Mouse (Mus musculus): ENCODE data around the gene Ier5l.

Gene Ier5l

GRCm38 (mm10) chr2:30441518-30442497 lies 32.2 kb downstream of the Ier5l start:
- peak; percentile 88 to 90 for DNase-seq (ENCODE audit: low spot score in 2 of 2)

GRCm38 (mm10) chr2:30440701-30441517 lies 33.1 kb downstream of the Ier5l start:
- peak; percentile 82 for DNase-seq (ENCODE audit: low spot score in 2 of 2)

DNA sequence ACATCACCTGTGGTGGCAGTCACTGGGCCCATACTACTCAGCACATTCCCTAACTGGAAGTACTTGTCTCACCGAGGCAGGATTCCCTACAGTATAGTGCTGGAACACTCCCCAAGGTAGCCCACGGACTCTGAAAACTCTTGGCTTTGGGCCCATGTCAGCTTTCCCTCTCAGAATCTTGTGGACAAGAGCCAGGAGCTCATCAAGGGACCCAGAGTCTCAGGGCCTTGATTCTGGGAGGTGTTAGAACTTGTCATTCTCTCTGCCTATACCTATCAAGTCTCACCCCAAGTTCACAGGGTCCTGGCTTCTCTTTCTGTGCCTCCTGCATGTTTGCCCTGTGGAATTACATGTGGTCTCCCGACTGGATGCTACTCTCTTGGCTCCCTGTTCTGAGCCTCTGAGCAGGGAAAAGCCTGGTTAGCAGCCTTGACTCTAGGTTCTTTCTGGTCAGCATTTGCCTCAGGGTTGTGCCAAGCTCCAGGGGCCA lies 33.8 kb downstream of the Ier5l start:
- no peak for DNase-seq (ENCODE audit: low spot score in 2 of 2)

- DNase-seq (ENCODE audit: low spot score in 2 of 2), result no peak
Measured at GRCm38 (mm10) chr2:30439631-30440030, 34.4 kb downstream of the Ier5l start.

- no peak for DNase-seq (ENCODE audit: low spot score in 2 of 2)
Measured at GRCm38 (mm10) chr2:30437791-30438190, 36.2 kb downstream of the Ier5l start.

DNA sequence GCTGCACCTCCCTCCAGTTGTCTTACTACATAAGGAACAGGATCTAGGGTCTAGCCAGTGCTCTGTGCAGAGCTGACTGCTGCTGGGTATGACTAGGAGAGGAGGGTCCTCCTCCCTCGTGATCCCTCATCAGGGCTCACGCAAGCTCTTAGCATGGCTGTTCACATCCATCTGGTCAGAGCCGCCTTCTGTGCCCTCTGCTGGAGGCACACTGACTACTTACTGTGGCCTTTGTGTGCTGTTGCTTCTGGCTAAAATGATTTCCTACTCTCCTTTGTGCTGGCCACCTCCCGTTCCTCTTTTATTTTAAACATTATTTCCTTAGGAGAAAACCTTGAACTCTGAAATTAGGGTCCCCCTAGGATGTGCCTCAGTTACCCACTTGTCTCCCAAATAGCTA lies 37.2 kb downstream of the Ier5l start:
- DNase-seq (ENCODE audit: low spot score in 2 of 2), result no peak

DNA sequence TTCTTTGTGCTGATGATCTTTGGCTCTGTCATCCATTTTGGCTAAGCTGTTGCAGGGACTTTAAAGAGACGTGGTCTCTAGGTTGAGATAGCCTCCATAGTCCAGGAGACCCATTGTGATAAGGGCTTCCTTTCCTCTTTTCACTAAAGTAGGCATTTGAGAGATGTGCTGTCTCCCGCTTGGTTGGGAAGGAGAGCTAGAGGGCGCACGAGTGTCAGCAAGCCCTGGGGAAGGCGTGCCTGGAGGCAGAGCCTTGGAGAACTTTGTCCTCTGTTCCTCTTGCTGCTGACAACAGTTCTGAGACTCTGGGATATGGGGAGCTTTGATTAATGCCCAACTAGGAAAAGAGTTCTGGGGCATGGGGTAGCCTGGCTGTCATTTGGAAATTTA lies 37.9 kb downstream of the Ier5l start:
- DNase-seq (ENCODE audit: low spot score in 2 of 2), result no peak

DNA sequence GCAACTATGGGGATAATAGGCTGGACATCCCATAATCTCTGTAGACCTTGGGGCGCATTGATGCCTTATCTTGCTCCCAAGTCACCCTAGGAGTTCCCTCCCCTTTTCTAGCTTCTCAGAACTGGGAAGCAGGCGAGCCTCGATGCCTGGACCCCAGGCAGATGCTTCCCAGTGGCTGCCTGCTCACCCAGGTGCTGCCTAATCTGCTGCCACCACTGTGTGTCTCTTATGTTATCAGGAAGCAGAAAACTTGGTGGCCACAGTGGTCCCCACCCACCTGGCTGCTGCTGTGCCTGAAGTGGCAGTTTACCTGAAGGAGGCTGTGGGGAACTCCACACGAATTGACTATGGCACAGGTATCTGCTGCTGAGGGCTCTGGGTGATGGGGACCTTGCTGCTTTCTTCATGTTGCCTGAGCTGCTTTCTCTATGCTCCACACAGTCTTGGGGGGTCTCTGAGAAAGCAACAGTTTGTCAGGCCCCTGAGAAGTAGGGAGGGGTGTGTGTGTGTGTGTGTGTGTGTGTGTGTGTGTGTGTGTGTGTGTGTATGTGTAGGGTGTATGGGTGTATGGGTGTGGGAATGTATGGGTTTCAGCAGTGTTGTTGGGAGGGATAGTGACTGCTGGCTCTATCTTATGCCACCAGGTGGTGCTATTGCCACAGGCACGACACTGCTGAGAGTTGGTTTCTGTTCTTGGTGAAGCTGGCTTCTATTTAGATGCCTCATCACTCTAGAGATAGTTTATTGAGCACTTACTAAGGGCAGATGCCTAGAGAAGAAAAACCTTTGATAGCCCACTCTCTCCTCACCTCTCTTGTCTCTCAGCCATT lies 38.5 kb downstream of the Ier5l start:
- DNase-seq (ENCODE audit: low spot score in 2 of 2), result peak; percentile 65 to 71

DNA sequence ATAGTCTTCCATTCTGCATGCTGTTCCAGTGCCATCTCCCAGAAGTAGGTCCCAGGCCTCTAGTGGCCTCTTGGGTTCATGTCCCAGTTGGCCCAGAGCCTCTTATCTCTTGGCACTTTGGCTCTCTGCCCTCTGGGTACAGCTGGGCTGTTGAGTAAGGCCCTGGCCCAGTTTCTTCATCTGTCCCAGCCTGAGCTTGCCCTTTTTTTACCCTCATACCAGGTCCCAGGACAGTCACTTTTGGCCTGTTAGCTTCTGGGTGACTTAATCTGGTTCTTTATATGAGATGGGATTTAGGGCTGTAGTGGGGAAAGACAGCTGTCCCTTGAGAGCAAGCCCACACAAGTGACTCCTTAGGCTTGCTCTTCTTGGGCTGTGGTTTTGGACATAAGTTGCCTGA lies 44.9 kb downstream of the Ier5l start:
- DNase-seq (ENCODE audit: low spot score in 2 of 2), result no peak
